Mouse (Mus musculus) urinary bladder, postnatal 36 days (tissue): Measurements from ENCODE around the gene Mettl22.

Source experiments
- DNase-seq, 2 experiments: peaks; one replicate each; pipeline ENCODE4 v3.0.0; 2022; ENCODE audit warnings: low spot score in 2 of 2, mixed read lengths in 1 of 2

Mettl22 gene

GRCm38 (mm10) chr16:8509894-8510293 lies 39.3 kb downstream of the Mettl22 start:
- no peak for DNase-seq

- DNase-seq, result peak in 1 of 2 experiments; percentile 2
These were observed 42.2 kb downstream of the Mettl22 start for GRCm38 (mm10) chr16:8512830-8513229.

- peak; percentile 78 to 89 for DNase-seq
These were observed 42.8 kb downstream of the Mettl22 start, which contains the start of gene Abat for GRCm38 (mm10) chr16:8513236-8513906. Gene Abat, plus strand, starts transcription at chr16:8513429.

- DNase-seq, result no peak
These were observed 43.6 kb downstream of the Mettl22 start for GRCm38 (mm10) chr16:8514180-8514579.

- no peak for DNase-seq
These were observed 49.9 kb downstream of the Mettl22 start for GRCm38 (mm10) chr16:8520525-8520924.

- no peak for DNase-seq
These were observed 50.7 kb downstream of the Mettl22 start for GRCm38 (mm10) chr16:8521322-8521721.

GRCm38 (mm10) chr16:8523480-8524144 lies 53.0 kb downstream of the Mettl22 start:
- peak in 1 of 2 experiments; percentile 6 for DNase-seq

- no peak for DNase-seq
These were observed 53.7 kb downstream of the Mettl22 start for GRCm38 (mm10) chr16:8524163-8524847.

GRCm38 (mm10) chr16:8525293-8525692 lies 54.7 kb downstream of the Mettl22 start:
- DNase-seq, result no peak

GRCm38 (mm10) chr16:8525877-8526276 lies 55.3 kb downstream of the Mettl22 start:
- DNase-seq, result no peak

- DNase-seq, result no peak
These were observed 58.8 kb downstream of the Mettl22 start for GRCm38 (mm10) chr16:8529389-8529788.

- DNase-seq, result no peak
These were observed 59.4 kb downstream of the Mettl22 start for GRCm38 (mm10) chr16:8530018-8530417.

GRCm38 (mm10) chr16:8532461-8532860 lies 61.9 kb downstream of the Mettl22 start:
- no peak for DNase-seq

- no peak for DNase-seq
These were observed 62.3 kb downstream of the Mettl22 start for GRCm38 (mm10) chr16:8532894-8533293.

- DNase-seq, result no peak
These were observed 62.9 kb downstream of the Mettl22 start for GRCm38 (mm10) chr16:8533477-8533876.

- DNase-seq, result no peak
These were observed 64.0 kb downstream of the Mettl22 start for GRCm38 (mm10) chr16:8534466-8535200.

- DNase-seq, result no peak
These were observed 64.8 kb downstream of the Mettl22 start for GRCm38 (mm10) chr16:8535411-8535810.

GRCm38 (mm10) chr16:8539150-8539865 lies 68.7 kb downstream of the Mettl22 start:
- no peak for DNase-seq
